Mouse (Mus musculus) macrophage (primary cell): ENCODE data around the gene Iqce. TPM values are rescaled to one million over a fixed set of nuclear protein-coding genes. Genes with fewer than 3 reads are reported as not detected.

Experiments used
- H3K27ac ChIP-seq: fragments of 350-480 bp; formaldehyde crosslinking; 2 replicates; pipeline ENCODE4 v1.9.0; 2021
- H3K36me3 ChIP-seq: fragments of 350-480 bp; formaldehyde crosslinking; 2 replicates; pipeline ENCODE4 v1.9.0; 2021; ENCODE audit errors: inconsistent target
- H3K4me3 ChIP-seq: fragments of 350-480 bp; formaldehyde crosslinking; 2 replicates; pipeline ENCODE4 v1.9.0; 2021; ENCODE audit errors: inconsistent target
- H3K79me2 ChIP-seq: fragments of 350-480 bp; formaldehyde crosslinking; 2 replicates; pipeline ENCODE4 v1.9.0; 2021; ENCODE audit errors: inconsistent target
- WGBS: methylation state at CpG from one replicate; pipeline ENCODE4 v1.1.7; 2026; ENCODE audit warnings: inconsistent platforms; ENCODE audit not compliant: missing documents; 5-methylcytosine and 5-hydroxymethylcytosine counted together
- polyA plus RNA-seq: library from polyadenylated mRNA; stranded (reverse); fragments of 250-400 nt; gene quantifications from 3 replicates; pipeline ENCODE4 v1.2.4, GENCODE M21; 2018; ENCODE audit warnings: inconsistent platforms
- total RNA-seq, 78 experiments: library from RNA; depleted of rRNA; stranded (reverse); fragments of 250-400 nt; gene quantifications; 1 replicate in 9 of 78; 2 replicates in 24 of 78; 3 replicates in 43 of 78; 4 replicates in 2 of 78; pipeline ENCODE4 v1.2.4; 2018; ENCODE audit warnings: inconsistent platforms in 56 of 78

Iqce gene
- 100 to 1,000 TPM in 9 of 26 experiments, 10 to 100 TPM in 16, 1 to 10 TPM in 1; 9.7 to 159 (median 85.7) TPM for total RNA-seq (2018; cell fraction: chromatin; rRNA removed)
- total RNA-seq (2018; cell fraction: cytosol; rRNA removed) = 10 to 100 TPM in 23 of 26 experiments, 1 to 10 TPM in 3; 9.0 to 19.4 (median 14.4) TPM
- 10 to 100 TPM in 22 of 26 experiments, 1 to 10 TPM in 4; 6.2 to 80.3 (median 37.4) TPM for total RNA-seq (2018; cell fraction: nucleus; rRNA removed)
- 11.4 to 17.2 TPM (median 12.2 TPM) in 3 replicates for polyA plus RNA-seq

GRCm38 (mm10) chr5:140702103-140702513, at the start of gene Iqce:
Iqce (minus strand) TSS chr5:140702378.
- Histone ChIP-seq H3K36me3 (peaks cover 9% of the 10 kb centered on the region), H3K27ac (0 out of 2 replicates have a peak within 1 kb of the TSS, but pooled peaks have one; percentile 8), H3K4me3 (peak within 1 kb of the TSS; percentile 54), H3K79me2 (peaks cover 14% of the 10 kb centered on the region; the same call in 1 of the 2 replicates)
- under 1% methylated on average over 32 of the region's 33 CpGs for WGBS

GRCm38 (mm10) chr5:140750925-140751324, 48.7 kb upstream of the Iqce start:
- no peak overlapping the region for H3K4me3 ChIP-seq
- H3K79me2 ChIP-seq = no peaks in the 10 kb centered on the region
- 0% methylated on average over 1 of the region's 2 CpGs for WGBS
- H3K36me3 ChIP-seq = peaks cover 9% of the 10 kb centered on the region; the same call in 1 of the 2 replicates
- H3K27ac ChIP-seq = no peak overlapping the region

GRCm38 (mm10) chr5:140749062-140749875, 47.1 kb upstream of the Iqce start:
- no peak overlapping the region for H3K4me3 ChIP-seq
- H3K27ac ChIP-seq = no peak overlapping the region
- no peaks in the 10 kb centered on the region for H3K79me2 ChIP-seq
- 11% methylated on average over 12 of the region's 12 CpGs for WGBS
- H3K36me3 ChIP-seq = peaks cover 9% of the 10 kb centered on the region; the same call in 1 of the 2 replicates

- H3K27ac ChIP-seq = 0 out of 2 replicates have a peak overlapping the region, but pooled peaks have one; percentile 4
- H3K4me3 ChIP-seq = no peak overlapping the region
- H3K36me3 ChIP-seq = peaks cover 9% of the 10 kb centered on the region; the same call in 1 of the 2 replicates
- no peaks in the 10 kb centered on the region for H3K79me2 ChIP-seq
- WGBS = 64% methylated on average over 9 of the region's 10 CpGs
Observed at GRCm38 (mm10) chr5:140748425-140748824, 46.2 kb upstream of the Iqce start.

DNA sequence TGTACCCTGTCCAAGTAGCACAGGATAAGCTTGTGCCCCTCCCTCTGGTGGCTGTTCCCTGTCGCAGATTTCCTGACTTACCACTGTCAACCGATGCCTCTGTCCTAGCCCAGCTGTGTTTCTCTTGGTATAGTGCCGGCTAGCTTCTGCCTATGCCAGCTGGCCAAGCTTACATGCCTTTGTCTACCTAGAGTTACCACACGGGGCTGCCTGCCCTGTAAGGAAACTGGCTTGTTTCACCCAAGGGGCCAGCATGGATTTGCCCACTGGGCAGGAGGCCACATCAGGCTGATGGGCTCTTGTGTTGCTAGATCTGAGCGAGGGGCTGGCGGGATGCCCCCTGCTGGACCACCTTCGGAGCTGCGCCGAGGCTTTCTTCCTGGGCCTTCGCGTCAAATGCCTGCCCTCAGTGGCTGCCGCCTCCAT, 41.5 kb upstream of the Iqce start:
- H3K36me3 ChIP-seq = no peaks in the 10 kb centered on the region
- 62% methylated on average over 12 of the region's 12 CpGs for WGBS

DNA sequence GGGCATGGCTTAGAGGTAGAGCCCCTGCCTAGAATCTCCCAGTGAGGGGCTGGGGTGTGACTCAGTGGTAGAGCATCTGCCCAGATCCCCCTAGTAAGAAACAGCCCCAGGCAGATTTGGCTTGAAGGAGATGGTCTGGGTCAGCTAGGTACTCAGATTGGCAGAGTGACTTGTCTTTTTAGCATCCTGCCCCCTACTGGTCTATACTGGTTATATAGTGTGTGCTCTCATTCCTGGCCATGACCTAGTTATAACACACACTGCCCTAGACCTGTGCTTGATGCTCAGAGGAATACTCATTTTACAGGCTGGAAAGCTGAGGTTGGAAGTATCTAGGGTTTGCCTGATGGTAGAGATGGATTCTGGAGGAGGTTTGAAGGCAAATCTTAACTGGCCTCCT, 39.7 kb upstream of the Iqce start:
- Histone ChIP-seq H3K36me3 (no peaks in the 10 kb centered on the region), H3K27ac (no peak overlapping the region), H3K79me2 (peaks cover 13% of the 10 kb centered on the region; the same call in 1 of the 2 replicates), H3K4me3 (no peak overlapping the region)

More for the DNA sequence above, 41.5 kb upstream of the Iqce start:
- Histone ChIP-seq H3K79me2 (no peaks in the 10 kb centered on the region), H3K4me3 (no peak overlapping the region), H3K27ac (no peak overlapping the region)

- 92% methylated on average over 10 of the region's 11 CpGs for WGBS
- no peak overlapping the region for H3K27ac ChIP-seq
- no peaks in the 10 kb centered on the region for H3K36me3 ChIP-seq
- H3K4me3 ChIP-seq = no peak overlapping the region
- H3K79me2 ChIP-seq = peaks cover 18% of the 10 kb centered on the region; the same call in 1 of the 2 replicates
Observed at GRCm38 (mm10) chr5:140741040-140741439, 38.9 kb upstream of the Iqce start.

DNA sequence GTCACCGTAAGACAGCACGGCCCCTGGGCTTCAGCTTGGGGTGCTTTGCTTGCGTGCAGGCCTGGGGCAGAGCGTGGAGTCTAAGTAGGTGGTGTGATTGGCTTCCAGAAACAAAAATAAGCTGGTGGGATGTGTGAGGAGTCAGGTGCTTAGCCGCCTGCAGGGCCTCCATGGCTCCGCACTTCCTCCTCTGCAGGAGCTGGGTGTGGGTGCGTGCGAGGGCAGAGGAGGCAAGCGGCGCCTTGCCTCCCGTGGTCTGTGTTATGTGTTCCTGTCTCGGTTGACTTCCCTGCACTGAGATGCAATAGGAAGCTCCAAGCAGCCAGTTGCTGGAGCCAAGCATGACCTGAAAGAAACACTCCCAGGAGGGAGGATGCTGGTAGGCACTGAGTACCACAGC, 37.6 kb upstream of the Iqce start:
- 34% methylated on average over 11 of the region's 12 CpGs for WGBS
- Histone ChIP-seq H3K27ac (peak overlapping the region; percentile 33), H3K36me3 (no peaks in the 10 kb centered on the region), H3K79me2 (peaks cover 18% of the 10 kb centered on the region; the same call in 1 of the 2 replicates), H3K4me3 (no peak overlapping the region)

- 11% methylated on average over 8 of the region's 13 CpGs for WGBS
- Histone ChIP-seq H3K4me3 (peak overlapping the region; percentile 57), H3K36me3 (no peaks in the 10 kb centered on the region), H3K79me2 (peaks cover 18% of the 10 kb centered on the region; the same call in 1 of the 2 replicates), H3K27ac (peak overlapping the region; percentile 53)
Observed at GRCm38 (mm10) chr5:140736166-140736565, 34.0 kb upstream of the Iqce start.

- 3% methylated on average over 18 of the region's 22 CpGs for WGBS
- Histone ChIP-seq H3K4me3 (peak overlapping the region; percentile 57; the same call in 1 of the 2 replicates), H3K79me2 (peaks cover 18% of the 10 kb centered on the region; the same call in 1 of the 2 replicates), H3K36me3 (no peaks in the 10 kb centered on the region), H3K27ac (peak overlapping the region; percentile 53; the same call in 1 of the 2 replicates)
Observed at GRCm38 (mm10) chr5:140735297-140735696, 33.1 kb upstream of the Iqce start.

GRCm38 (mm10) chr5:140733336-140733735, 31.2 kb upstream of the Iqce start:
- Histone ChIP-seq H3K27ac (peak overlapping the region; percentile 42), H3K36me3 (no peaks in the 10 kb centered on the region), H3K4me3 (no peak overlapping the region), H3K79me2 (peaks cover 18% of the 10 kb centered on the region; the same call in 1 of the 2 replicates)
- 5% methylated on average over 3 of the region's 3 CpGs for WGBS

DNA sequence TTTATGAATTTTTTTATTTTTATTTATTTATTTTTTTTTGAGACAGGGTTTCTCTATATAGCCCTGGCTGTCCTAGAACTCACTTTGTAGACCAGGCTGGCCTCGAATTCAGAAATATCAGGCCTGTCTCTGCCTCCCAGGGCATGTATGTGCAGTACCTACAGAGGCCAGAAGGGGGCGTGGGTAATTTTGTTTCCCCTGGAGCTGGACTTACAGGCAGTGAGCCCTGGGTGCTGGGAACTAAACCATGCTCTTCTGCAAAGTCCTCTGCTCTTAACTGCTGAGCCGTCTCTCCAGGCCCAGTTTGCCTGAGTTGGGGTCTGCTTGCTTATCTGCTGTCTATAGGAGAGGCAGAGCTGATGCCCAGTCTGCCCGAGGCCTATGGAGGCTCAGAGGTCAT, 30.0 kb upstream of the Iqce start:
- no peak overlapping the region for H3K27ac ChIP-seq
- H3K79me2 ChIP-seq = peaks cover 9% of the 10 kb centered on the region; the same call in 1 of the 2 replicates
- no peaks in the 10 kb centered on the region for H3K36me3 ChIP-seq
- WGBS = 74% methylated on average over 4 of the region's 4 CpGs
- no peak overlapping the region for H3K4me3 ChIP-seq

DNA sequence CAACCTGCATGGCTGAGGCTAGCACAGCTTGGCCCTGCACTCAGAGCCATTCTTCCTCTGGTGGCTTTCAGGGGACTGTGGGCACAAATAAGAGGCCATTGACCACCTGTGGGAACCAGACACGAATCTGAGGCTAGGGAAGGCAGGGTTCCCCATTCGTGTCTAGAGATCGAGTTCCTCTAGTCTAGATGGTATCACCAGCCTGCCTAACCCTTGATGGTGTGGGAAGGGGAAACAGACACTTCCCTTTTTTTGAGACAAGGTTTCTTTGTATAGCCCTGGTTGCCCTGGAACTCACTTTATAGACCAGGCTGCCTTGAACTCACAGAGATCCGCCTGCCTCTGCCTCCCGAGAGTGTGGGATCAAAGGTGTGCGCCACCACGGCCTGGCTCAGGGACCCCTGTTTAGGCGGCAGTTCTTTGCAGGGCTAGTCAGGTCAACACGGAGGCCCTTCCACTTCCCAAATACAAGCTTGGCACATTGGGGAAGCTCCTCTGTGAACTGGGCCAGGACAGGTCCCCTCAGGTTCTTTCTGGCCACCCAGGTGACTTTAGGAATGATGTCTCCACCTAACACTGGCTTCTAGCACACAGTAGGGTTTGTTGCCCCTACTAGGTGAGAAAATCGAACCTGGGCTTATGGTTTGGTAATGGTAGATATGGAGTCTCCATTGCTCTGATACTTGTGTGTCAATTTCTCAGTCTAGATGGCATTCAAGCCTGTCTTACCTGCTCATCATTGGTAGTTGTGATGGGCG, 29.0 kb upstream of the Iqce start:
- H3K27ac ChIP-seq = no peak overlapping the region
- no peak overlapping the region for H3K4me3 ChIP-seq
- H3K79me2 ChIP-seq = no peaks in the 10 kb centered on the region
- 33% methylated on average over 11 of the region's 11 CpGs for WGBS
- H3K36me3 ChIP-seq = no peaks in the 10 kb centered on the region
